Mouse (Mus musculus) frontal cortex, postnatal 25 days (tissue): ENCODE data around the gene Sh2d1a.

ENCODE experiments used
- DNase-seq, 2 experiments: peaks; one replicate each; pipeline ENCODE4 v3.0.0; 2022; ENCODE audit warnings: low spot score in 2 of 2

Gene Sh2d1a

DNA sequence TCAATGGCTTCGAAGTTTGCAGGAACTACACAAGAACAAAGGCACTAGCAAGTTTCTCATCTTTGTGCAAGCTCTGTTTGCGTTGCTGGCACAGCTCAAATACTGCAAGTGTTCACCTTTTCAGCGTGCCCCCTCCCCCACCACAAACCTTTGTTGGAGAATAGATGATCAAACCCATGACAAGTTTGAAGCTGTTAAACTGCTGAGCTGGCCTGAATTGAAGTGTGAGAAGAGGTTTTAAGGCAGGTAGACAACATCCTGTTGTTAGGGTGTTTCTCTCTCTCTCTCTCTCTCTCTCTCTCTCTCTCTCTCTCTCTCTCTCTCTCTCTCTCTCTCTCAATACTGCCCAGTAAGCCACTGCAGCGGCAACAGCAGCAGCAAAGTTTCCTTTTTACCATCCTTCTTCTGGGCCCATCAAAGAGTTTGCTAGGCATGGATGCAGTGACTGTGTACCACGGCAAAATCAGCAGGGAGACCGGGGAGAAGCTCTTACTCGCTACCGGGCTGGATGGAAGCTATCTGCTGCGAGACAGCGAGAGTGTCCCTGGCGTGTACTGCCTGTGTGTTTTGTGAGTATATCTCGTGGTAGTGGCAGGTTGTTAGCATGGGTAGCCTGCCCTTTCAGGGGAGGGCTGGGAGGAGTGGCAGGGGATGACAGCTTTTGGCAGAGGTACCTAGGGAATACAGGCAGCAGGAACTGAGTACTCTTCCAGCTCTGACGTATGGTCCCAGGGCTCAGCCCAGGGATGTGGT lies at the start of gene Sh2d1a:
TSS of gene Sh2d1a (plus strand) at position 163 of the 753 bp plus-strand sequence.
- no peak for DNase-seq

- DNase-seq = no peak
Measured at GRCm38 (mm10) chrX:42453001-42453400, 49.3 kb upstream of the Sh2d1a start.

DNA sequence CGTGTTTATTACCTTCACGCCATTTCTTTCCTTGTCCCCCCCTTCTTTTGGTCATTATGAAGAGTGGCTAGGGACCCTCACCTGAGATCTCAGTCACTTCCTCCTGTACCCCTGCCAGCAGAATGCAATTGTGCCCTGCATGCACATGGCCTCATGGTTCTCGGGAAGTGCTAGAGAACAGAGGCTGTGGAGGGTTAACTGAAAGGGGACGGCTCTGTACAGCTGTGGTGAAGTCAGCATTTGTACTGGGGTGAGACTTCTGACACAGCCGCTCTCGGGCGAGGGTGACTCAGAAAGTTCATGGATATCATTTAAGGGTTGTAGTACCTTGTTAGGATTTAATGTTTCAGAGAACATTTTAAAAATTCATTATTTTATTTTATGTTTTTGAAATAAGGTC lies 47.7 kb upstream of the Sh2d1a start:
- no peak for DNase-seq

- no peak for DNase-seq
Measured at GRCm38 (mm10) chrX:42489446-42489845, 12.8 kb upstream of the Sh2d1a start, which contains the start of gene Tex13c2. Gene Tex13c2, plus strand, starts transcription at chrX:42489691.

GRCm38 (mm10) chrX:42490336-42490735 lies 11.9 kb upstream of the Sh2d1a start:
- no peak for DNase-seq

GRCm38 (mm10) chrX:42500538-42500937 lies 1.7 kb upstream of the Sh2d1a start:
- no peak for DNase-seq

DNA sequence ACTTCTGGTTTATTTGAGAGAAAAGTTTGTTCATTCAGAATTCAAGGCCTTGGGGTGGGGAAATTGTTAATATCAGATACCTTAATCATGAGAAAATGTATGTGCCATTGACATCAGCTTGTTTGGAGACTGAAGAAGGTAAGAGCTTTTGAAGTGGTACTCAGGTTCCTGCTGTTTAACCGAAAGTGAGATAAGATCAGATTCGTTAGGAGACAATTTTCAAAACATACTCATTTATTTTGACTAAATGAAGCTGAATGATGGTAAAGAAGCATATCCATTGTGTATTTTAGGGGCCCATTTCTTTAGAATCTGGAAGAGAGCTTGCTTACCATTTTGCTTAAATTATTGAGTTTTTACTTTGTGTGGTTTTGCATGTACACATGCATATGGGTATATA lies 8.9 kb downstream of the Sh2d1a start:
- no peak for DNase-seq

DNA sequence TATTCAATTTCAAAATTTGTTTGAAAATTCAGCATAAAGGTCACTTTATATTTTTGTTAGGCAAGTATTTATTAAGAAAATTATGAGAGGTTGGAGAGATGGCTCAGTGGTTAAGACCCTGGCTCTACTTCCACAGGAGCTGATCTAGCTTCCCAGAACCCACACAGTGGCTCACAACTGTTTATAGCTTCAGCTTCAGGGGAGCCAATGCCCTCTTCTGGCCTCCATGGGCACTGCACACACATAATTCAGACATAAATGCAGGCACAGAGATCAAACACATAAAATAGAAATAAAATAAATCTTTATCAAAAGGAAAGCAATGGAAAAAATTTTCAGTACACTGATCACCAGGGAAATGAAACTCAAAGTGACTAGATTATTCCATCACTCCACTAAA lies 10.3 kb downstream of the Sh2d1a start:
- DNase-seq = no peak

GRCm38 (mm10) chrX:42522868-42523267 lies 20.6 kb downstream of the Sh2d1a start:
- DNase-seq = no peak

DNA sequence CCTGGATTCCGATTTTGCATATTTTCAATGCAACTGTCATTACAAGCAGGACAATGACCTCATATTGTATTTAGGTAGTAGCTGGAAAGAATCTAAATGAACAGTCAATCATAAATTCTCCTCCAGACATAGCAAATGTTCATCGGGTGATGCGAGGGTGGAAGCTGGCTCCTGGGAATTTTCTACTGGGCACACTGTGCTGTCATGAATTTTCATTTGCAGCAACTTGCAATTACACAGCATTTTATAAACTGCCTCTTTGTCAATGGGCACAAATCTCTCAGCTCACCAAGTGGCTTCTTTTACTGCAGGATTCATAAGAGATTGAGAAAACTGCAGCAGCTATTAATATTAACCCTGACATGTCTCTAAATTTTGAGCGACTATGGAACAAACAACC lies 28.4 kb downstream of the Sh2d1a start:
- no peak for DNase-seq

- no peak for DNase-seq
Measured at GRCm38 (mm10) chrX:42540030-42540755, 37.9 kb downstream of the Sh2d1a start.

DNA sequence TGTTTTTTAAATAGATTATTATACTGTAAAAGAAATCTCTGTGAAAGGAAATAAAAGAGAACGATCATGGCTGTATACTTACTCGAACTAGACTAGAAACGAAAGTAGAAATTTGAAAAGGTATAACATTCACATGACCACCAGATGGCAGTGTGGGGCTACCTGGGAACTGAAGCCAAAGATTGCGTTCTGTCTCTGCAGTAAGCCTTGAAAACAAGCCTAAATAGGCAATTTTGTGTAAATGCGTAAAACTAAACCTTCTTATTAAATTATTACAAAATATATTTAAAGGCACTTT lies 38.5 kb downstream of the Sh2d1a start:
- peak; percentile 29 to 42 for DNase-seq

- no peak for DNase-seq
Measured at GRCm38 (mm10) chrX:42545076-42545475, 42.8 kb downstream of the Sh2d1a start.

- no peak for DNase-seq
Measured at GRCm38 (mm10) chrX:42548513-42548912, 46.3 kb downstream of the Sh2d1a start.

- peak in 1 of 2 experiments; percentile 40 for DNase-seq
Measured at GRCm38 (mm10) chrX:42557284-42557683, 55.0 kb downstream of the Sh2d1a start.

DNA sequence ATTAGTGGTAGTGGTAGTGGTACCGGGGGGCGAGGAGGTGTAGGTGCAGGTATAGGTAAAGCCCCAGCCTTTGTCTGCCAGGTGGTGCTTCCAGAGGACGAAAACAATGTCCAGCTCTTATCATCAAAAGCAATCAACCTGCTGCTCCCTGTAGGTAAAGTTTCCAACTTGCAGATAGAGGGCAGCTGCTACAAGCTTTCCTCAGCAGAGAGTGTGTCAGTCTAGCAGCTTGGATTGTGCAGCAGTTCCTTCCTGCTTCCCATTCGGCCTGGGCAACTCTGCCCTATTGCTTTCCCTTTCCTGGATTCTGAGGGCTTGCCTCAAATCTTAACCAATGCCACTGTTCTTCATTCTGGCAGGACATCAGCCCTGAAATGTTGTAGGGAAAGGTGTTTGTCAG lies 56.4 kb downstream of the Sh2d1a start:
- no peak for DNase-seq
